Mouse (Mus musculus) heart, adult 11 months (tissue): ENCODE data around the gene Pou2f2.
"Not testable (repeated sequence)": the region's sequence is repeated elsewhere in the genome, so short reads cannot be mapped to it uniquely, and the experiment has no call there.

Source experiments
- DNase-seq: peaks from one replicate; pipeline ENCODE4 v3.0.0; 2022

Pou2f2 gene

DNA sequence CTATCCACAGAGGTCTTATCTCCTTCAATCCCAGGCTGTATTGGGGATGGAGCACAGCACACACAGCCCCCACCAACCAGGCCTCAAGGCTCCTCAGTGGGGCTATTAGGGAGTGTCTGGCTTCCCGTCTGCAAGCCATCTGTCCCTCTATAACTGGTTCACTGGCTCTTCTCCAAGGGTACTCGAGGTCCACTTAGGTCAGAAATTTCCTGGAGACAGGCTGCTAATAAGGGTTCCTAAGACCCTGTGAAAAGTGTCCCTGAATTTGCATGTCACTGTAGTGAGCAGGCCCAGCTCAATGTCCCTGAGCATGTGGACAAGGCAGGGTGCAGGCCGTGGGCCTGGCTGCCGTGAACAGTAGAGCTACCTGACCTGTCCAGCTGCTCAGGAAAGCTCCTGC is 122.6 kb downstream of the Pou2f2 start:
- peak; percentile 83 for DNase-seq

DNA sequence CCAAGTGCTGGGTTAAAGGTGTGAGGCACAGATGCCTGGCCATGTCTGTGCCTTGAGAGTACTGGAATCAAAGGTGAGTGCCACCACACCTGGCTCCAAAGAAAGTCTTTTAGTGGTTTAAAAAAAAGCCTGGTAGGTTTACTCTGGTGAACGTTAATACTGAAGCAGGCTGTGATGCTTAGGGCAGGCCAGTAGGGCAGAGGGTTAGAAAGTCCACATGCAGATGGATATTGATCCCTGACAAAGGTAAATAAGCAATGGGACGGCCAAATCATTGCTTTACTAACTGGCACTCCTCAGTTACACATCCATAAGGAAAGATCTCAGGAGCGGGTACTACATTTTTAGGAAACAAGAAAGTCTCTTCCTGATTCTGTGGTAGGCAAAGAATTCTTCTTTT is 126.9 kb downstream of the Pou2f2 start:
- no peak for DNase-seq

DNA sequence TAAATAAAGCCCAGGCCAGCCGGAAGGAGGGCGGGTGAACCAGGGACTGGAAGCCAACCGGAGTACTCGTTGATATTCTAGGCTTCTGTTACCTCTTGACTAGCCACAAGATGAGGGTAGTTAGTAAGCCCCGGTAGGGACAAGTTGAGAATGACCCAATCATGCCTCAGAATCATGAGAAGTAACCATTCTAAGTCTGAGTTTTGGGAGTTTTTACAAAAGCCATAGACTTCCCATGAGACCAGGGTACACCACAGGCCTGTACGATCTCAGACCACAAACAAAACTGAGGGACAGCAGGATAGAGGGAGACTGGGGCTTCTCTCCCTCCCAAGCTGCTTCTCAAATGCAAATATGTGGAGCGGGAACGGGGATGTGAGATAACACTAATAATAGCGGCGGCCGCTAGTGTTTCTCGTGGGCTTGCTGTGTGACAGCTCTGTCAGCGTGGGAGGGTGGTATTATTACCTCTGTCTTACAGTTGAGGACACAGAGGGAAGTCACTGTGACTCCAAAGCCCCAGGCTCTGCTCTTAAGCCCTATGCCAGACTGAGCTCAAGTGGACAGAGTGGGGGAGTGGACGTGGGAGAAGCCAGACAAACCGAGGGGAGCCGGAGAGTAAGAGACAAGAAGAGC is 130.1 kb downstream of the Pou2f2 start:
- no peak for DNase-seq

DNA sequence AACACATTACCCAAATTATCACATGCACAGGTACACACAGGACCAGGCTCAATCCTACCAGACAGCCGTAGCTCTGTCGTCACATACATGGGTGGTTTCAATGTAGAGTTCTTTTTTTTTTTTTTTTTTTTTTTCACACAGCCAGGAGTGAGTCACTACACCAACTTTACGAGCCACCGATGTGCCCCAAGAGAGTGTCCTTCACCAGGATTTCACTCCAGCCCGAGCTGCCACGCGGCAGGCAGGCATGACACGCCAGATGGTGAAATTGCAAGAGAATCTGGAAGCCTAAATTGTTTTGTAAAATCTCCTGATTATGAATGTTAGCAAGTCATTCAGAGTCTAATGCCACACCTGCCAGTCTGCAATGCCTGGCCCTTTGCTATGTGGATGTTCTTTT is 132.2 kb downstream of the Pou2f2 start:
- no peak for DNase-seq

DNA sequence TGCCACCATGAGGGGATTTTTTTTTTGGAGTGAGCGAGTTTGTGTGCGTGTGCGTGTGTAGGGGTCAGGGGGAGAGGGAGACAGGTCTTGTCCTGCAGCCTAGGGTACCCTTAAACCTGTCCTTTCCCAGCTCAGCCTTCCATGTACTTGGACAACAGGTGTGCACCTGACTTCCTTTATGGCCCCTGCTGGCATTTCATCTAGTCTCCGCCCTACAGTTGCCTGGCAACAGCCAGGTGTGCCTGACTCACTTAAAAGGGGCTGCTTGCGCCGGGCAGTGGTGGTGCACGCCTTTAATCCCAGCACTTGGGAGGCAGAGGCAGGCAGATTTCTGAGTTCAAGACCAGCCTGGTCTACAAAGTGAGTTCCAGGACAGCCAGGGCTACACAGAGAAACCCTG is 134.9 kb downstream of the Pou2f2 start:
- DNase-seq, result not testable (repeated sequence)

DNA sequence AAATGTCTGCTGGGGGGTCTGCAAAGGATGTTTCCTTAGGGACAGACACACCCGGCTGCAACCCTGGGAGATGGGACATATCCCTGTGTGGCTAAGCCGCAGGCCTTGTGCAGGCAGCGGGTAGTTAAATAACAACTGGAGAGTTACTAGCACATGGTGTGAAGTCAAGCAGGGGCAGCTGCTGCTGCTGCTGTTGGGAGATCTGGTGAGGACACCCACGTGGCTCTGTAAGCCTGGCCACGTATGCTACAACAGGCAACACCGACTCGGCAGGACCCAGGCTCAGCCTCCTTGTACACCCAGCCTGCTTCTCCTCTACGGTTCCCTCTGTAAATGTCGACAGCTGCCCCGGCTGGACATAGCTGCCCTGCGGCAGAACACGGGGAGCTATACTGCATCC is 137.6 kb downstream of the Pou2f2 start:
- no peak for DNase-seq
